23 mouse cellular contexts compared by ENCODE assay signal in genomic region chr8:13708514-13708913, GRCm38 (mm10). TPM values are rescaled to one million over a fixed set of nuclear protein-coding genes. Genes with fewer than 3 reads are reported as not detected.
"Had no signal": no experiment of that assay in that cellular context is flagged by ENCODE, and none has a peak within 500 bp of the region (broad histone marks: within the 10 kb centered on the region; RNA-seq: fewer than 3 reads in every experiment).

No protein-coding gene starts in this region.

- H3K9ac ChIP-seq: lung, embryonic 14.5 days; midbrain, embryonic 12.5 days; neural tube, embryonic 13.5 days; neural tube, embryonic 15.5 days had no signal

- H3K27me3 ChIP-seq: midbrain, embryonic 12.5 days; neural tube, embryonic 13.5 days; neural tube, embryonic 15.5 days had no signal

- H3K4me3 ChIP-seq: midbrain, embryonic 10.5 days; midbrain, embryonic 12.5 days; myocyte; neural tube, embryonic 13.5 days; neural tube, embryonic 15.5 days had no signal

- ATAC-seq: midbrain, embryonic 16.5 days had no signal

- H3K4me2 ChIP-seq: lung, embryonic 14.5 days; midbrain, embryonic 12.5 days; neural tube, embryonic 13.5 days; neural tube, embryonic 15.5 days had no signal

- H3K27ac ChIP-seq: midbrain, embryonic 10.5 days; midbrain, embryonic 12.5 days; neural tube, embryonic 13.5 days; neural tube, embryonic 15.5 days had no signal

- DNase-seq: lung, adult 18-20 months; lung, embryonic 14.5 days; lung, postnatal 10 days; lung, postnatal 4 days; midbrain, embryonic 14.5 days; retina, postnatal 1 day; right cerebral cortex, adult 18-20 months; right cerebral cortex, postnatal 25 days; right cerebral cortex, postnatal 4 days; spleen, adult 18-20 months; thymus, adult 18-20 months; thymus, postnatal 14 days; thymus, postnatal 36 days had no signal

- H3K9me3 ChIP-seq: midbrain, embryonic 12.5 days; neural tube, embryonic 13.5 days; neural tube, embryonic 15.5 days had no signal

- H3K36me3 ChIP-seq: midbrain, embryonic 12.5 days; neural tube, embryonic 13.5 days; neural tube, embryonic 15.5 days had no signal

RNA-seq across cellular contexts. Expression of gene Cfap97d2, which starts 2.8 kb away (rescaled TPM):
- total RNA-seq: megakaryocyte, adult 5-6 weeks; megakaryocyte-erythroid progenitor cell, adult 5-6 weeks had no signal
- polyA plus RNA-seq: lung, embryonic 14.5 days; small intestine, adult 2 months; thymus, postnatal 0 days had no signal
